Mouse (Mus musculus) gastrocnemius, adult 18-20 months (tissue): ENCODE measurements around the gene Kif3a. TPM values are rescaled to one million over a fixed set of nuclear protein-coding genes. Genes with fewer than 3 reads are reported as not detected.

Experiments
- DNase-seq: peaks from one replicate; pipeline ENCODE4 v3.0.0; 2021; ENCODE audit warnings: low spot score
- long read RNA-seq, 2 experiments: library from polyadenylated mRNA; stranded (forward); transcript quantifications; one replicate each; pipeline ENCODE4 v2.0.0; 2021
- total RNA-seq, 2 experiments: library from RNA; stranded (reverse); gene quantifications; 2 replicates each; pipeline ENCODE4 v1.2.3; 2021

The Kif3a gene
- total RNA-seq = 1 to 10 TPM; 4.5 to 5.0 TPM
- long read RNA-seq, experiment 1, transcript Kif3a-201 (17 exons, 2,290 nt) = major isoform, 9 of 11 reads
- long read RNA-seq, experiment 1, partial matches to known transcripts = 1 of 11 reads
- long read RNA-seq, experiment 1, other reads (novel, unspliced or antisense) = 1 of 11 reads
- long read RNA-seq, experiment 2, partial matches to known transcripts = 0 of 2 reads
- long read RNA-seq, experiment 2, other reads (novel, unspliced or antisense) = 0 of 2 reads

- DNase-seq = peak; percentile 94
These were observed at the start of gene Kif3a for GRCm38 (mm10) chr11:53567224-53568014. Gene Kif3a (plus strand): TSS chr11:53567379.

- DNase-seq = no peak
These were observed 48.4 kb upstream of the Kif3a start for GRCm38 (mm10) chr11:53518759-53519158.

- peak; percentile 54 for DNase-seq
These were observed 47.7 kb upstream of the Kif3a start, which contains the start of gene Sept8 for GRCm38 (mm10) chr11:53519207-53520121. Gene Sept8 (plus strand): TSS chr11:53519257.

GRCm38 (mm10) chr11:53520122-53520978 is 46.8 kb upstream of the Kif3a start:
- DNase-seq = peak; percentile 73

GRCm38 (mm10) chr11:53521120-53521820 is 45.9 kb upstream of the Kif3a start:
- no peak for DNase-seq

GRCm38 (mm10) chr11:53521821-53522131 is 45.4 kb upstream of the Kif3a start:
- peak; percentile 66 for DNase-seq

GRCm38 (mm10) chr11:53522362-53522761 is 44.8 kb upstream of the Kif3a start:
- DNase-seq = no peak

GRCm38 (mm10) chr11:53522930-53523329 is 44.2 kb upstream of the Kif3a start:
- DNase-seq = no peak

GRCm38 (mm10) chr11:53523545-53524405 is 43.4 kb upstream of the Kif3a start:
- DNase-seq = no peak

GRCm38 (mm10) chr11:53524905-53525304 is 42.3 kb upstream of the Kif3a start:
- DNase-seq = no peak

GRCm38 (mm10) chr11:53525461-53525860 is 41.7 kb upstream of the Kif3a start:
- DNase-seq = peak; percentile 56

- DNase-seq = no peak
These were observed 38.6 kb upstream of the Kif3a start for GRCm38 (mm10) chr11:53528397-53529252.

GRCm38 (mm10) chr11:53529253-53529557 is 38.0 kb upstream of the Kif3a start:
- peak; percentile 81 for DNase-seq

GRCm38 (mm10) chr11:53530001-53530400 is 37.2 kb upstream of the Kif3a start:
- DNase-seq = no peak

- DNase-seq = no peak
These were observed 35.5 kb upstream of the Kif3a start for GRCm38 (mm10) chr11:53531578-53532230.

GRCm38 (mm10) chr11:53532231-53532620 is 35.0 kb upstream of the Kif3a start:
- DNase-seq = no peak

GRCm38 (mm10) chr11:53539002-53539491 is 28.1 kb upstream of the Kif3a start:
- DNase-seq = no peak

GRCm38 (mm10) chr11:53540394-53540793 is 26.8 kb upstream of the Kif3a start:
- DNase-seq = no peak
